Mouse (Mus musculus) spleen, embryonic (tissue): ENCODE measurements around the gene Glmp.
"Not testable (repeated sequence)": the region's sequence is repeated elsewhere in the genome, so short reads cannot be mapped to it uniquely, and the experiment has no call there.

ENCODE experiments used
- CTCF ChIA-PET: fragments of 350-600 bp; sonication (Branson Sonifier 250); formaldehyde crosslinking; loops from one replicate; lab custom pipeline; 2022; lab: Charles Lee

Glmp gene

GRCm38 (mm10) chr3:88375750-88376626 lies 51.2 kb downstream of the Glmp start:
- CTCF ChIA-PET = not testable (repeated sequence)

- CTCF ChIA-PET = not testable (repeated sequence)
Observed at GRCm38 (mm10) chr3:88376644-88377043, 51.8 kb downstream of the Glmp start.

DNA sequence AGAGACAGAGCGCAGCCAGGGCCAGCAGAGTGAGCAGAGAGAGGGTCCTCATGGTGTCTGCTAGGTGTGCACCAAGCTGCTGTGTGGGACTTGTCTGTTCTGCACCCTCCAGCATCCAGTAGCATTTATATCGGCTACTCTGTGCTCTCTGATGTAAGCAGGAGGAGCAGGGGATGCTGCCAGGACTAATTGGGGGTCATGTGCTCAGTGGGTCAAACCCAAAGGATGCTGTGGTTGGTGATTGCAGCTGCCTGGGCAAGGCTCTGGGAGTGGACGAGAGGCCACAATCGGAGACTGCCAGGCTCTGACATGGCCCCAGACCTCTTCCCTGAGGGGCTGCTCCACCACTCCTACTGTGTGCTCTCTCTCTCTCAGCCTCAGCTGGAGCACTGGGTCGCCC lies 53.8 kb downstream of the Glmp start, which contains the start of gene Bglap2:
Gene Bglap2 (minus strand): TSS at position 101 of the 400 bp plus-strand sequence.
- CTCF ChIA-PET = not testable (repeated sequence)
